Mouse (Mus musculus) CH12.LX (cell line): Measurements from ENCODE around the gene Aldh5a1. TPM values are rescaled to one million over a fixed set of nuclear protein-coding genes. Genes with fewer than 3 reads are reported as not detected.

Experiments
- DNase-seq: peaks from one replicate; pipeline ENCODE4 v3.0.0-alpha.2; 2013; ENCODE audit errors: extremely low read depth
- H3K27ac ChIP-seq: 2 replicates; pipeline ENCODE4 v1.5.1; 2012; ENCODE audit warnings: low read depth, mild to moderate bottlenecking, control low read depth, moderate library complexity; ENCODE audit not compliant: insufficient read depth
- H3K27me3 ChIP-seq: replicated peaks from 2 replicates; pipeline ENCODE3; 2012; ENCODE audit warnings: inconsistent platforms
- H3K36me3 ChIP-seq, 2 experiments: replicated peaks in 1 of 2; 2 replicates each; pipeline versions ENCODE3 to v1.6.1; 2012; ENCODE audit warnings: inconsistent platforms in 1 of 2, low read length in 1 of 2, mild to moderate bottlenecking in 1 of 2, mixed read lengths in 1 of 2, moderate library complexity in 1 of 2; ENCODE audit not compliant: control insufficient read depth in 1 of 2, insufficient read depth in 1 of 2
- H3K4me1 ChIP-seq, 2 experiments: 2 replicates each; pipeline ENCODE4 v1.6.1; 2012; ENCODE audit warnings: inconsistent platforms in 1 of 2, moderate library complexity in 1 of 2; ENCODE audit not compliant: insufficient read depth in 2 of 2, control insufficient read depth in 1 of 2
- H3K4me2 ChIP-seq: 2 replicates; pipeline ENCODE4 v1.6.1; 2012; ENCODE audit warnings: low read depth, mild to moderate bottlenecking, control low read depth; ENCODE audit not compliant: poor library complexity, insufficient read depth, severe bottlenecking
- H3K4me3 ChIP-seq, 3 experiments: fragments of 150-350 bp in 1 of 3; sonication (generic) in 1 of 3; replicated peaks in 1 of 3; 2 replicates each; pipeline versions ENCODE3 to v1.5.1; 2011 to 2012; ENCODE audit warnings: low read depth in 2 of 3, low read length in 2 of 3, mild to moderate bottlenecking in 2 of 3, moderate library complexity in 2 of 3, control low read depth in 1 of 3, improper control_type of control experiment in 1 of 3, inconsistent platforms in 1 of 3, mixed read lengths in 1 of 3; ENCODE audit not compliant: poor library complexity in 1 of 3
- H3K79me2 ChIP-seq: replicated peaks from 2 replicates; pipeline ENCODE4 v1.6.1; 2012; ENCODE audit warnings: mild to moderate bottlenecking, moderate library complexity; ENCODE audit not compliant: control insufficient read depth, poor library complexity, insufficient read depth, severe bottlenecking; ENCODE audit errors: extremely low read depth
- H3K9ac ChIP-seq: 2 replicates; pipeline ENCODE4 v1.6.1; 2012; ENCODE audit warnings: low read depth, mild to moderate bottlenecking, control low read depth, moderate library complexity; ENCODE audit not compliant: insufficient read depth
- H3K9me3 ChIP-seq: replicated peaks from 2 replicates; pipeline ENCODE3; 2012; ENCODE audit warnings: low read length, inconsistent platforms, mixed read lengths
- CTCF ChIP-seq, 2 experiments: IDR thresholded peaks in 1 of 2; conservative IDR thresholded peaks in 1 of 2; 2 replicates each; pipeline ENCODE4 v1.5.1; 2011 to 2012; ENCODE audit warnings: low read depth in 2 of 2, low read length in 2 of 2, improper control_type of control experiment in 1 of 2, inconsistent platforms in 1 of 2, mild to moderate bottlenecking in 1 of 2, moderate library complexity in 1 of 2
- EP300 ChIP-seq: IDR thresholded peaks from 2 replicates; pipeline ENCODE4 v1.6.1; 2011; ENCODE audit warnings: low read length, improper control_type of control experiment
- ETS1 ChIP-seq: conservative IDR thresholded peaks from 2 replicates; pipeline ENCODE4 v1.6.1; 2012; ENCODE audit warnings: low read depth, mild to moderate bottlenecking, inconsistent platforms, low read length, improper control_type of control experiment, moderate library complexity
- IRF4 ChIP-seq: IDR thresholded peaks from 2 replicates; pipeline ENCODE4 v1.6.1; 2014; ENCODE audit warnings: low read depth, mild to moderate bottlenecking, inconsistent platforms, low read length, improper control_type of control experiment
- JUND ChIP-seq: conservative IDR thresholded peaks from 2 replicates; pipeline ENCODE4 v1.6.1; 2011; ENCODE audit warnings: low read depth, low read length, improper control_type of control experiment
- MAFK ChIP-seq: IDR thresholded peaks from 2 replicates; pipeline ENCODE4 v1.6.1; 2011; ENCODE audit warnings: low read length, improper control_type of control experiment; ENCODE audit not compliant: insufficient replicate concordance
- MAX ChIP-seq: IDR thresholded peaks from 2 replicates; pipeline ENCODE4 v1.6.1; 2011; ENCODE audit warnings: low read length, improper control_type of control experiment
- MAZ ChIP-seq: IDR thresholded peaks from 2 replicates; pipeline ENCODE4 v1.6.1; 2012; ENCODE audit warnings: low read depth, mild to moderate bottlenecking, inconsistent platforms, low read length, improper control_type of control experiment, moderate library complexity
- PAX5 ChIP-seq: IDR thresholded peaks from 2 replicates; pipeline ENCODE4 v1.6.1; 2012; ENCODE audit warnings: low read length, inconsistent platforms, mixed read lengths
- RAD21 ChIP-seq: IDR thresholded peaks from 2 replicates; pipeline ENCODE4 v1.6.1; 2011; ENCODE audit warnings: low read depth, mild to moderate bottlenecking, low read length, improper control_type of control experiment, moderate library complexity
- SMC3 ChIP-seq: IDR thresholded peaks from 2 replicates; pipeline ENCODE4 v1.6.1; 2011; ENCODE audit warnings: low read depth, low read length, improper control_type of control experiment
- TCF12 ChIP-seq: IDR thresholded peaks from 2 replicates; pipeline ENCODE4 v1.6.1; 2014; ENCODE audit warnings: low read depth, mild to moderate bottlenecking, inconsistent platforms, low read length, improper control_type of control experiment
- UBTF ChIP-seq: IDR thresholded peaks from 2 replicates; pipeline ENCODE4 v1.6.1; 2012; ENCODE audit warnings: low read depth, mild to moderate bottlenecking, inconsistent platforms, low read length, improper control_type of control experiment, moderate library complexity
- dilution Hi-C: fragments of 300-500 bp; cut with MboI; formaldehyde crosslinking; loops from 2 replicates; pipeline ENCODE4 v1.14.3; 2020; ENCODE audit warnings: low sequenced_read_pairs; ENCODE audit not compliant: extremely low pct_unique_long_range_greater_than_20kb, extremely low pct_ligation_motif_present
- in situ Hi-C: fragments of 300-500 bp; cut with MboI; formaldehyde crosslinking; loops from 3 replicates; pipeline ENCODE4 v1.14.3; 2019; ENCODE audit warnings: low sequenced_read_pairs, low pct_ligation_motif_present, low pct_unique_long_range_greater_than_20kb, mixed read lengths
- polyA plus RNA-seq: library from polyadenylated mRNA; unstranded; fragments of >175 nt; gene quantifications from 2 replicates; pipeline ENCODE4 v1.2.1, GENCODE M21; 2012; ENCODE audit warnings: low read depth; ENCODE audit not compliant: insufficient read length
- total RNA-seq, 2 experiments: library from RNA; depleted of rRNA; stranded (reverse); fragments of 300-350 nt in 1 of 2; fragments of >200 nt in 1 of 2; gene quantifications; 2 replicates each; pipeline ENCODE4 v1.2.3; 2012 to 2014

Gene Aldh5a1
- total and polyA plus RNA-seq, 3 experiments: 0.36 to 2.4 (median 1.3) TPM

GRCm38 (mm10) chr13:24913576-24913975 lies 23.9 kb downstream of the Aldh5a1 start:
- H3K4me3 ChIP-seq: no peak overlapping the region
- no peaks in the 10 kb centered on the region for H3K4me1 ChIP-seq
- no peaks in the 10 kb centered on the region for H3K79me2 ChIP-seq
- DNase-seq: no peak
- in situ Hi-C loops: loop anchor here (25.0 kb wide), 3 partner anchors 201 to 576 kb away; partner anchors contain the start of gene Cmah
- no peak for TF ChIP-seq ETS1
- no peaks in the 10 kb centered on the region for H3K27me3 ChIP-seq
- no peak overlapping the region for H3K4me2 ChIP-seq
- dilution Hi-C loops: no loop called here
- no peaks in the 10 kb centered on the region for H3K9me3 ChIP-seq
- H3K27ac ChIP-seq: no peak overlapping the region
- no peaks in the 10 kb centered on the region for H3K36me3 ChIP-seq
- no peak overlapping the region for H3K9ac ChIP-seq

- H3K36me3 ChIP-seq: no peaks in the 10 kb centered on the region
- H3K79me2 ChIP-seq: no peaks in the 10 kb centered on the region
- no peak for DNase-seq
- no peaks in the 10 kb centered on the region for H3K27me3 ChIP-seq
- no peak overlapping the region for H3K4me3 ChIP-seq
- no peaks in the 10 kb centered on the region for H3K9me3 ChIP-seq
- in situ Hi-C loops: loop anchor here (25.0 kb wide), 3 partner anchors 197 to 572 kb away; partner anchors contain the start of gene Cmah
- H3K4me1 ChIP-seq: peaks cover 0 to 18% of the 10 kb centered on the region in 2 experiments; a peak in 3 of 4 replicates
- TF ChIP-seq EP300 (no peak), IRF4 (no peak), JUND (no peak), CTCF (conservative IDR thresholded peaks at IDR 0.05 in 1 of 2, IDR thresholded peaks at IDR 0.05 in 1 of 2; ENCODE audit: low read depth in 2 of 2, low read length in 2 of 2) (peak in 1 of 2 experiments; percentile 56; a peak in 2 of 4 replicates), TCF12 (no peak), PAX5 (no peak), SMC3 (peak; percentile 23; the same call in 1 of the 2 replicates), RAD21 (peak; percentile 40)
- H3K27ac ChIP-seq: no peak overlapping the region
- dilution Hi-C loops: no loop called here
- H3K4me2 ChIP-seq: no peak overlapping the region
- no peak overlapping the region for H3K9ac ChIP-seq
Observed at GRCm38 (mm10) chr13:24909112-24909511, 28.3 kb downstream of the Aldh5a1 start.

GRCm38 (mm10) chr13:24906831-24907570 lies 30.5 kb downstream of the Aldh5a1 start:
- TF ChIP-seq UBTF: no peak
- TF ChIP-seq TCF12: no peak
- no peak for TF ChIP-seq MAX
- TF ChIP-seq MAZ: no peak
- no peak for TF ChIP-seq MAFK
- TF ChIP-seq ETS1: no peak
- no peak for TF ChIP-seq IRF4
- H3K4me3 ChIP-seq: no peak overlapping the region
- in situ Hi-C loops: loop anchor here (25.0 kb wide), 3 partner anchors 195 to 570 kb away; partner anchors contain the start of gene Cmah
- H3K9ac ChIP-seq: no peak overlapping the region
- H3K27ac ChIP-seq: no peak overlapping the region
- H3K27me3 ChIP-seq: no peaks in the 10 kb centered on the region
- H3K36me3 ChIP-seq: no peaks in the 10 kb centered on the region
- peak; percentile 15 for DNase-seq
- no peaks in the 10 kb centered on the region for H3K79me2 ChIP-seq
- no peak overlapping the region for H3K4me2 ChIP-seq
- dilution Hi-C loops: no loop called here
- H3K9me3 ChIP-seq: no peaks in the 10 kb centered on the region
- H3K4me1 ChIP-seq: peaks cover 0 to 18% of the 10 kb centered on the region in 2 experiments; a peak in 3 of 4 replicates
